Mouse (Mus musculus) natural killer cell, adult 2 months (primary cell): ENCODE results near the gene Ensa.

ENCODE experiments used
- DNase-seq, 2 experiments: peaks; one replicate each; pipeline ENCODE4 v3.0.0; 2022; ENCODE audit warnings: low spot score in 2 of 2

Gene Ensa

GRCm38 (mm10) chr3:95679551-95679950 lies 54.8 kb downstream of the Ensa start:
- no peak for DNase-seq

GRCm38 (mm10) chr3:95680673-95681072 lies 55.9 kb downstream of the Ensa start:
- no peak for DNase-seq

GRCm38 (mm10) chr3:95681365-95681764 lies 56.6 kb downstream of the Ensa start:
- no peak for DNase-seq
